Mouse (Mus musculus): Measurements from ENCODE around the gene Cap1.

The Cap1 gene

DNA sequence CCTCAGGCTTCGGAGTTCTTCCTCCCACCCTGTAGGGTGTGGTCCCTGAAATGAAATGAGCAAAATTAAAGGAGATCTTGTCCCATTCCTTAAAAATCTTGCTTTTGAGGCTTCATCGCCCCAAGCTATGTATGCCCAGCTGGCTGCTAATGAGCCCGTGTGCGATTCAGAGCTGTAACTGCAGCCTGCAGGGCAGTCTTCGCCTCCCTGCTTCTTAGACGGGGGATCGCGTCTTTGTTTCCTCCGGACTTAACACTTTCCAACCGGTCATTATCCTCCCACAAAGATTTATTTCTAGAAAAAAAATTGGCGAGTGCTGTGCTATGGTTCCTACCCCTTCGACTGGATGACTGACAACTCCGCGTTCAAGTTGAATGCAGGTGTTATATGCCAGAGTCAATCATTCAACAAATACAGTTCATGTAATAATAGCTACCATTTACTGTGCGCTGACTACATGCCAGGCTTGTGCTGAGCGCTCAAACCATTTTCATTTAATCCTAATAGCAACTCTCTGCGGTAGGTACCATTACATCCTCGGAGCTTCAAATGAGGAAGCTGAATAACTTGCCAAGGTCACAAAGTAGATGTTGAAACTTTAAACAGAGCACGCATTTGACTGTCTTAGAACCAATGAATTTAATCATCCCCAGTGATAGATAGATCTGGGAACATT is 861 bp upstream of the Cap1 start:
- no peak for DNase-seq

DNA sequence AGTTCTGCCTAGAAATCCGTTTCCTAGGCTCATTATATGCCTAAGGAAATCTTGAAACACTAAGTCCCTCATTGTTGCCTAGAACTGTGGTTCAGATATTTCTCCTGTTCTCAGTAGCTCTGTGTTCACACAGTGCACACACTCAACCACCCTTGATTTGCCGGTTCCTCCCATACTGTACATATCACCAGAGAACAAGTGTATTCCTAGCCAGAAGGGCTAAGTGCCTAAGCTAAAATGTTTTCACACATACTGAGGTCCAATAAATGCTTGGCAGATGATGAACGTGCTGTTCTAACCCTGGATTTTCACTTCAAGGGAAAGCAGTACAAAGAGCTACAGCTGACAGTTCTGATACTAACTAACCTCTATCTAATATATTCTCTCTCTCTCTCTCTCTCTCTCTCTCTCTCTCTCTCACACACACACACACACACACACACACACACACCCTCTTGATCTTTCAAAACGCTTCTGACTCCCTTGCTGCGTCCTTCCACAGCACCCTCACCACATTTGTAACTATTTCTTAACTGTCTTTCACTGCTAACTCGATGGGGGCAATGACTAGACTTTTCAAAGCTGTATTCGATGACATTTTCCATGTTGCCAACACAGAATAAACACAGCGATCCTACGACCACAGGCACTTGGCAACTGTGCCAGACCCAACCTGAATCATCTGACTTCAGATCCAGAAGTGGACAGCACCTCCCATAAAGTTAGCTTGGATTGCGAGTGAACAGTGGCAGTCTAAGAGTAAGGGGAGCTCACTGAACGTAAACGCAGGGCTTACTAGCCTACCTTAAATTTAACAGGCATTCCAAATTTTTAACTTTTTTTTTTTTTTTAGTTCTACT is 1.1 kb downstream of the Cap1 start:
- DNase-seq, result peak in 1 of 2 experiments; percentile 21

DNA sequence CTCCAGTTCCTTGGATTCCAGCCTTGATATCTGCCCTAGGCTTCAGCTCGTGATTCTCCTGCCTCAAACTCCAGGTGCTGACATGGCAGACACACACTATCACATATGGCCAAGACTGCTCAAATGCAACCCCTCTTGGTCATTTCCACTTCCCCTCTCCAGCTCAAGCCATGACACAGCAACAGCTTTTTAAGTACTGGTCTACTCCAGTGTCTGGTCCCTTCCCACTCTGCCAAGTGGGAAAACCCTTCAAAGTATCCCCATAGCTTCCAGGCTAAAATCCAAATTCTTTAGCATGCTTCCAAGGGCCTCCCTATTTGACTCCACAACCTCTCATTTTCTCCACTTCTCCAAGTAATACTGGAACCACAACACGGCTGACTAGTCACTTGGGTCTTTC is 1.8 kb downstream of the Cap1 start:
- DNase-seq, result no peak

DNA sequence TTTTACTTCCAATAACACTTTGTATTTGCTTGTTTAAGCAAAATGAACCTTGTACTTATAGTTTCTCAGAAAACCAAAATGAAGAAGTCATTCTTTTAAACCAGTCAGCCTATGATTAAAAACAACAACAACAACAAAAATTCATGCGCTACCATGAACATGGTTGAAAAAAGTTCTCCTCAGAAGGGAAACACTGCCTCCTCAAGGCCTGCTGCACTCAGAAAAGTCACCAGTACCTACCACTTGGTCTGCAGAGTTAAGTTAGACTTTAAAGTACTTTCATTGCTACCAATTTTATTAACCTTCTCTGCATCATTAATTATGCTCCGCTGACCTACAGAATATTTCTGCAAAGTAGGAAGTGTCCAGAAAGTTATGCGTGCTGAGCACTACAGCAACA is 2.6 kb downstream of the Cap1 start:
- no peak for DNase-seq

DNA sequence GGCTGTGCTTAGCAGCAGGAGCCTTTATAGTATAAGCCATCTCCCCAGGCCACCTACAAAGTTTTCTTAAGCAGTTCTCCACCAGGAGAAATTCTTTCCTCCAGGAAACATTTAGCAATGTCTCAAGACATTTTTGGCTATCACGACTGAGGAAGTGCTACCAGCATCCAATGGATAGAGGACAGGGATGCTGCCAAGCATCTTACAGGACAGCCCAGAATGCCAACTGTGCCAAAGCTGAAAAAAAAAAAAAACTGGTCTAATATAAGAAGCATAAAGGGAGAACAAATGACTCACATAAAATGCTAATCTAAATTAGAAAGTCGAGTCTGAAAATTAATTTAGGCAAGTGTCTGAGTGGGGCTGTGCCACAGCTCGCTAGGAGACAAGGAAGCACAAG is 3.3 kb downstream of the Cap1 start:
- DNase-seq, result no peak

DNA sequence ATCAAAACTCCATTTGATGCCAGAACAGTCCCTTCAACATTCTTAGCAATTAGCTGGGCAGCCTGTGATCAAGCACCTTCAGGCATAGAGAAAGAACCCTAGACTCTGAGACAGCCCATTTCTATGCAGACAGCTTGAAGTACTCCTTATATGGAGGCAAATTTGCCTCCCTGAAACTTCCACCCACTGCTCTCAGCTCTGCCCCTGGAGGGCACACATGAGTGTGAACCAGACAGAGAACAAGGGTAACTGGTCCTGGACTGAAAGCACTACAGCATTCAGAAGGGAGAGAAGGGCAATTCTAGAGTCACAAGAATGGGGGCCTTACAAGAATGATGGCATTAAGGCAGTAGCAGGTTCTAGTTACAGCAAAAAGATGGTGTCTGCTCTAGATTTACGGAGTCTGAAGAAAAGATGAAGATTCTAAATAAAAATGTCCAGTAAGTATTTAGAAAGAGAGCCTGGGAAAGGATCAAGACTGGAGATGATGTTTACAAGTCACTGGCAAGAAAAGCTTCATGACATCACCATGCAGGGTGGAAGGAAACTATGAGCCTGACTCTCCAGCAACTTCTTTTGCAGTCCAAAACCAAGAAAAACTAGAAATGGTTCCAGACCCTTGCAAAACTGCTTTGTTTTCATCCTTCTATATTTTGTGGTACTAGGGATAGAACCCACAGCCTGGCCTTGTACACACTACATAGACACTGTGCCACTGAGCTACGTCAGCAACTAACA is 7.4 kb downstream of the Cap1 start:
- no peak for DNase-seq

DNA sequence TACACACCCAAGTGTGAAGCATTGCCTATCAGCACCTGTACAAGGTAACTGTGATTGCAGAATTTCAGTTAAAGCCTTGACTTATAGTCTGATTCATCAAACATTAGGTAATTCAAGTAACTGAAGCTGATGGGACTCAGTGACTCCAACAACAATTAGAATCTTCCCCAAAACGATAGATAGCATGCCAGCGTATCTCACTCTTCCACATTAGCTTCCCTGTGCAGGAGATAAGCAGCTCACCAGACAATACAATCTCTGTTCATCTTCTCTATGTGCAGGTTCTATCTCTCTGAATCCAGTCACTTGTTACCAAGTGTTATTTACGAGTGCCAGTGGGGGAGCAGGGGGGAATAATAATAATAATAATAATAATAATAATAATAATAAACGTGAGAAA is 12.3 kb downstream of the Cap1 start:
- DNase-seq, result no peak

DNA sequence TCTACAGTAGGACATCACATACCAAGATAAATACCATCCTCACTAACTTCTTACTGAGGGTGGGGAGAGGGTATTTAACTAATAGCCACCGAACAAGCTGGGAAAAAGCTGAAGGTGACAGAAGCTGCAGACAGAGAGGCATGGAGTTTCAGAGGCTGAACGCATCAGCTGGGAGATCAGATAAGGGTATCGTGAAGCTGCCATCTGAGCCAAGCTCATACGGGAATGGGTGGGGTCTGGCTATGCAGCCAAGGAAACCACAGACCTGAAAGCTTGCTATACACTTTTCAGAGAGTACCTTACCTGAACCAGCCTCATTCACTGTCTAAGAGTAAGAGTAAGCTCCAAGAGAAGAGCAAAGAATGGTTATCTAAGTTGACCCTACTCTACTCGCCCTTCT is 12.9 kb downstream of the Cap1 start:
- no peak for DNase-seq

DNA sequence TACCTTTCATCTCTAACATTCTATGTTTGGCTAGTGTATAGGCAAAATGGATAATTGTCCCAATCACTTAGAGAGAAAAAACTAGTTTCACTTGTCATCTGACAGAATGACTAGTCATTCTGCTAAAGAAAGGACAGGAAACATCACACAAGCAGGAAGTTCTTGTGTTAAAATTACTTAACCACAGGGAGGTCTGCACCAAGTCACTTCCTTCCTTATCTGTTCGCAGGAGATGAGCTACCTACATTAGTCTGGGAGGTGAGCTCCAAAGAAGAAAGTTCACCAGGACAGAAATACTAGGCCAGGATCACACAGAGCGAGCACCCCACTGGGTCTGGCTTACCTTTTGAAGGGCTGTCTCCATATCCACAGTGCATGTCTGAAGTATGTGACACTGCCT is 13.9 kb downstream of the Cap1 start:
- DNase-seq, result no peak

DNA sequence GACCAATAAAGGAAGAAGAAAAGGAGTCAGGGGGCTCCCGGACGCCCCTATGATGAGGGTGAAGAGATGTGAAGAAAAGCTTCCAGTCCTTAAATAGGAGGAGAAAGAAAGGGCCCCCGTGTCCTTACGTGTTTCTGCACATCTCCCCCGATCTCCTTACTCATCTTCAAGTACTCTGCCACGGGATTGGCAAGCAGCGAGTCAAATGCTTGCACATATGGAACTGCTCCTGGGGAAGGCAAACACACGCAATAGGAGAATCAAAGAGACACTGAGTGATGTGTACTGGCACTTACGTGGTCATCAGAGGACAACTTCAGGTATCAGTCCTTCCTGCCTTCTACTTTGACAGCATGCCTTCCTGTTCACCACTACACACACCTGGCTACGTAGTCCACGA is 14.6 kb downstream of the Cap1 start:
- DNase-seq, result no peak

DNA sequence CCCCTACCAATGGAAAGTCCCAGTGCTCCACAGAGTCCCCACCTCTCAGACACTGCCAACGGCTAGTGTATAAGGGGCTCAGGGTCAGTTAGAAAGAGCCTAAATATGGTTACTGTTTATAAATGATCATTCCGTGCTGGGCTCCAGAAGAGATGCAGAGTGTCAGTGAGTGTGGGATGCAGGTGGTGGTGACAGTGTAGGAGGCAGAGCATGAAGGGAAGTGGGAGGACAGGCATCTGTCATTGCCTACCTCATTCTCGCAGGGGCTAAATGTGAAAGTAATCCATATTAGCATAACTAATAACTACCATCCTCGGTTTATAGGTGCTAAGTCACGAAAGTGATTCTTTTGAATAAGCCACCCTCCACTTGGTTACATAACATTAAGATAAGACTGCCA is 15.1 kb downstream of the Cap1 start:
- DNase-seq, result no peak

DNA sequence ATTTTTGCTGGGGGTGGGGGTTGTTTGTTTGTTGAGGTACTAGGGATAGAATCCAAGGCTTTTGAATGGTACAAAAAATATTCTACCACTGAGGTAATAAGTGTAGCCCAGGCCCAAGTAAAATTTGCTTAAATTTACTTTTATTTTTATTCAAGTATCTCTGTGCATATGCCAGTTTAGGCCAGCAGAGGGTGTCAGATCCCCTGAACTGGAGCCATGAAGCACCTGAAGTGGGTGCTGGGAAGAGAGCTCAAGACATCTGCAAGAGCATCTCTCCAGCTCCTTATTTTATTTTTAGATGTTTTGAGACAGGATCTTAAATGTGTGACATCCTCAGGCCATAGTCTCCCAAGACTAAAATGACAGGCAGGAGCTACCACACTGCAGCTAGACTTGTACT is 15.8 kb downstream of the Cap1 start:
- DNase-seq, result peak; percentile 55 to 57

DNA sequence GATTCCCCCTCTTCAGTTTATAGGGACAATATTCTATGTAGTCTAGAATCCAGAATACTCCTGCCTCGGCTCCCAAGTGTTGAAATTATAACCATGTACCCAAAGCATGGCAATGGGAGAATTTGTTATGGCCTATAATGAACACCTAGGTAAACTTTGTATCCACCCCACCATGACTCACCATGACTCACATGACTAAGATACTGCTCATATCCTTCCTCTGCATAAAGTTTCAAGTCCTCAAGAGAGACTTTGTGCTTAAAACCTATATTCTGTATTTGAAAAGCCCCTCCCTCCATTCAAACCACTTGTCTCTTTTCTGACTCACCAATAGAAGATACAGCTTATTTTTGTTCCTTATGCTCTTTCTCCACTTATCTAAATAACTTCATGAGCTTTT is 17.8 kb downstream of the Cap1 start:
- DNase-seq, result no peak

DNA sequence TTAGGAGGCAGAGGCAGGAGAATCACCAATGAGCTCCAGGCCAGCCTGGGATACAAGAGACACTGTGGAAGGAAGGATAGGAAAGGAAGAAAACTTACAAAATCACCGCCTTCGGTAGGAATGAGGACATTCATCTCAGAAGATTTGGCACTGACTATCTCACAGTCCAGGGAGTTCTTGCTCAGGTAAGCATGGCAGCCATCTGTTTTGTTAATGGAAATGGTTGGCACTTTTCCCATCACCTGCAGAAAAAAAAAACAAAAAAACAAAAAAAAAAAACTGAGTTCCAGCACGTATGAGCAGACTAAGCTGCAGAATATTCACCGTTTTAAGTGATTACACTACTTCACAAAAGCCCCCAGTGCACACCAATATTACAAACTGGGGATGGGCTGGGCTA is 24.0 kb downstream of the Cap1 start:
- no peak for DNase-seq

DNA sequence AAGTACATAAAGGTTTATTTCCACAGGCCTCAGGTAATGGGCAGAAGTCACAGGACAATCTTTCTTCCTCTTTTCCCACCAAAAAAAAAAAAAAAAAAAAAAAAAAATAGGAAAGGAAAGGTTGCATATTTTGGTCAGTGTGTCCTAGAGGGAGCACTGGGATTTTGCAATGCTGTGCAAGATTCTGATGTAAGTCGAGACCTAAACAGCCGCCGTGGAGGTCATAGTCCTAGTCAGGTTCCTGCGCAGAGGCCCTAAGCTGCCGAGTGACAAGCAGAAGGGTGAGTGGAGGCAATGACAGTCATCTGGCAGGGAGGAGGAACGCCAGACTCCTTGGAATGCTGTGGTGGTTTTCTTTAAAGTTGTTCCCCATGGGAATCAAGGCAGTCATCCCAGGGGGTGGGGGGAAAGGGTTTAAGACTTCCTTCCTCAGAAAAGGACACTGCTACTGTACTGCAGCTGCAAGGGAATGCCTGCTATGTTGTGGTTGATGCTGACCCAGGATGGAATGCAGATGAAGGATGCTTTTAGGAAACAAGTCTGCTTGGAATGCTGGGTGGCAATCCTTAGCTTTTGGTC is 26.7 kb downstream of the Cap1 start:
- DNase-seq, result peak; percentile 17 to 23

DNA sequence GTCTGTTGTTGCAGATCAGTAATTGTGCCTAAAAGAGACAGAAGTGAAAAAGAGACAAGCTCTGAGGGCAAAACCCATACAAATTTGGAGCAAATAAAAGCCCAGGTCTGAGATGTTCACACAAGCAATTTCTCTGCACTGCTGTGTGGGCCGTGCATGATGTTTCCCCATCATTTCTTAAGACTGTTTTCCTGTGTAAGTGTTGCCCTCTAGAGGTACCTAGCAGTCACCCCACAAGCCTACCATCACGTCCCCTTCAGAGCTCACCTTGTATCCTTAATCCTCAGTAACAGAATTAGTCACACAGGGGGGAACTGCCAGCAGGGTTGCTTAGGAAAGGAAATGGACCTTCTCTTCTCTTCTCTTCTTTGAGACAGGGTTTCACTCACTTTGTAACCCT is 27.9 kb downstream of the Cap1 start:
- no peak for DNase-seq

DNA sequence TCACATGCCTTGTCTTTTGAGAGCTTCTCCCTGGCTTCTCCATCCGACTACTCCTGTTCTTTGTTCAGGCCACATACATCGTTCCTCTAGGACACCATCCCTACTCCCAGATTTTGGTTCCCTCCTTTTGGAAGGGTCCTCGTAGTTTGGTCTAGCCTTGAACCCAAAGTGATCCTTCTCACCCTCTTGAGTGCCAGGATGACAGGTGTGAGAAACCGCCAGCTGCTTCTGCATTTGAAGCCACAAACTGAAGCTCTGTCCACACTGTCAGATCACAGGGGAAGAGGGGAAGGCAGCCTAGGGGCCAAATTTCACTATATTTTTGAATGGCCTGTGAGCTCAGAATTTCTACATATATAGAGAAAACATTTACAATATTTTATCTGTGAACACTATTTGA is 31.1 kb downstream of the Cap1 start:
- DNase-seq, result no peak

DNA sequence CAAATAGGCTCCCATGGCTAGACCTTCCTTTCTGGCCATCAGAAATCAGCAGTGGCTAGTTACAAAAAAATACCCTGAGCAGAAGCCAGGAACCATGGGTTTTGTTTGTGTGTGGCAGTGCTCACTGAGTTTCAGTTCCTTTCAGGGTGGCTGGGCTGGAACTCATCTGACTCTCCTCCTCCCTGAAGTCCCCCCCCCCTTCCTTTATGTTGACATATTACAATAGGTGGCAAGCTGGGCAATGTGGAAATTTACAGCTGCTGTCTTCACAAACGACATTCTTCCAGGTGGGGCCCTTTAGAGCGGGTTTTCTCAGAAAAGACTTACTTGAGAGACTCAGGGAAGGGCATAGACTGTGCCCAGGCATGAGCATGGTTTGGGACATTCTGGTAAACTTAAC is 32.2 kb downstream of the Cap1 start:
- DNase-seq, result no peak

DNA sequence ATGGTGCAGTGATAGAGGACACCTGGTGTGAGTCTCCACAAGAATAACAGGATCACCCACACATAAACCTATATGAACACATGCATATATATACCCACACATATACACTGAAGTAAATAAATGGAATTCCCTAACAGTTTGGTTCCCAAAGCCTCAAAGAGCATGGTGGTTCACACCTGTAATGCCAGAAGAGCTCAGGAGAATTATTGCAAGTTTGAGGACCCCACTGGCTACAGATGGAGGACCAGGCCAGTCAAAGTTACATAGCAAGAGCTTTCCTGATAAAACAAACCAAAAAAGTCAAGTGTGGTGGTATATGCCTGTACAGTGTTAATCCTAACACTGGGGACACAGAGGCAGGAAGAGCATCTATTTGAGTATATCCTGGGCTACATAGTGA is 34.3 kb downstream of the Cap1 start:
- DNase-seq, result no peak

DNA sequence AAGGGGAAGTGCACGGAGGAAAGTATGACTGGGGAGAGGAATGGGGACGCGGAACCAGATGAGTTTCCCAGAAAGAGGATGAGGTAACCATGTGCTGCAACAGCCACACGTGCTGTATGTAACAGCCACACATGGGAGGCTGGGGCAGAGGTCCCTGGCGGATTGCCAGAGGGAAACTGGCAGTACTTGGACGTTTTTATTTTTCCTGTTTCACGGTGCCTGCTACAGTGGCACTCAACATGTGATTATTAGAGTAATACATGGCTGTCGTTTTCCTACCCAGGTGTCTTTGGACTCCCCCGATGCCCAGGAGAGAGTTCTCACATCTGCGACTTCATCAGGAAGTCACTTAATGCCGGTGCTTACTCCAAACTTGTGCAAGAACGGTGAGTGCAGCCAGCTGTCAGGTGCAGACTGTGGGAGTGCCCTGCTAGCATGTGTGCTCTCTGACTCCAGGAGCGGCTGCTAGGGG is 37.7 kb downstream of the Cap1 start:
- DNase-seq, result peak; percentile 20 to 33

DNA sequence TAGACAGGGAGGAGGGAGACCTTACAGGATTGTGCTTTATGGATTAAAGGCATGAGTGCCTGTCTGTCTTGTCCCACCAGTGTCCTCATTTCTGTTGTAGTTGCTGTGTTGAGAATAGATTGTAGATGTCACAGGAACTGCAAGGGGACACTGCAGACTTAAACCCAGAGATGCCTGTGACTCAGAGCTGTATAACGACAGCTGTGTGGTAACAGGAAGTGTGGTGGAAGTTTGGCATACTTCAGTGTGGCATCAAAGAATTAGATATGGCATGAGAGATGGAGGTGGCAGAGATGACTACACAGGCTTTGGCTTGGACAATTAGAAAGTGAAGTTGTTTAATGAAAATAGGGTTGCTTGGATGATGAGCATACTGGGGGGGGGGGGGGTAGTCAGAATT is 47.4 kb downstream of the Cap1 start:
- DNase-seq, result no peak

DNA sequence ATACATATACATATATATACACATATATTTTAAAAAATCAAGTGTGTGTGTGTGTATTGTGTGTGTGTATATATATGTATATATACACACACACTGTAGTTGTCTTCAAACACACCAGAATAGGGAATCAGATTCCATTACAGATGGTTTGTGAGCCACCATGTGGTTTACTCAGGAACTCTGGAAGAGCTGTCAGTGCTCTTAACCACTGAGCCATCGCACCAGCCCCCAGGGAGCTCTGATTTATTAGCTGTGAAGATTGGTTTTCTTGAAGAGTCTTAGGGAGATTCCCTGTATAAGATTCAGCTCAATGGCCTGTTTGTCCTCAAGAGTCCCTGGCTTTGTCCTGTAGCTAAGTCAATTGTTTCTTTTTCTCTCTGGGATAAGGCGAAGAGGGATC is 47.9 kb downstream of the Cap1 start:
- DNase-seq, result no peak

DNA sequence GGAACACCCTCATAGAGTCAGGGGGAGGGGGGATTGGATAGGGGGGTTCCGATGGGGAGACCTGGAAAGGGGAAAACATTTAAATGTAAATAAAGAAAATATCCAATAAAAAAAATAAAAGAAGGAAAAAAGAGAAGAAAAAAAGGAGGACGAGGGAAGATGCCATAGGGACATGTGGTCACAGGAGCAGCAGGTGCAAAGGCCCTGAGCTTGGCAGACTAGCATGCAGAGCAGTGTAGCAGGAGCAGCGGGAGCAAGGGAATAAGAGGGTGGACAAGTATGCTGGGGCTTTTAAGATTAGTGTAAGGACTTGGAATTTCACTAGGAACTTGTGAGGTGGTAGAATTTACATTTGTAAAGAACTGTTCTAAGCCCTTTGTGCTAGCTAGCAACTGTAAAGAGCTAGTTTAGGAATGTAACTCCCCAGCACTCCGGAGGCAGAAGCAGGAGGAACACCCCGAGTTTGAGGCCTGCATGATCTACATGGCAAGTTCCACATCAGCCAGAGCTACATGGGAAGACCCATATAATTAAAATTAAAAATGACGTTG is 48.6 kb downstream of the Cap1 start:
- no peak for DNase-seq
